Mouse (Mus musculus): ENCODE results near the gene Mfsd4a. TPM values are rescaled to one million over a fixed set of nuclear protein-coding genes. Genes with fewer than 3 reads are reported as not detected.

Gene Mfsd4a
- polyA plus RNA-seq (2014; fragmentation: Illumina TruSeq; extraction: RNeasy Lipid Tissue Mini Kit (QIAGEN cat#74804); ENCODE audit: low read depth, low replicate concordance), result 88.5 TPM

DNA sequence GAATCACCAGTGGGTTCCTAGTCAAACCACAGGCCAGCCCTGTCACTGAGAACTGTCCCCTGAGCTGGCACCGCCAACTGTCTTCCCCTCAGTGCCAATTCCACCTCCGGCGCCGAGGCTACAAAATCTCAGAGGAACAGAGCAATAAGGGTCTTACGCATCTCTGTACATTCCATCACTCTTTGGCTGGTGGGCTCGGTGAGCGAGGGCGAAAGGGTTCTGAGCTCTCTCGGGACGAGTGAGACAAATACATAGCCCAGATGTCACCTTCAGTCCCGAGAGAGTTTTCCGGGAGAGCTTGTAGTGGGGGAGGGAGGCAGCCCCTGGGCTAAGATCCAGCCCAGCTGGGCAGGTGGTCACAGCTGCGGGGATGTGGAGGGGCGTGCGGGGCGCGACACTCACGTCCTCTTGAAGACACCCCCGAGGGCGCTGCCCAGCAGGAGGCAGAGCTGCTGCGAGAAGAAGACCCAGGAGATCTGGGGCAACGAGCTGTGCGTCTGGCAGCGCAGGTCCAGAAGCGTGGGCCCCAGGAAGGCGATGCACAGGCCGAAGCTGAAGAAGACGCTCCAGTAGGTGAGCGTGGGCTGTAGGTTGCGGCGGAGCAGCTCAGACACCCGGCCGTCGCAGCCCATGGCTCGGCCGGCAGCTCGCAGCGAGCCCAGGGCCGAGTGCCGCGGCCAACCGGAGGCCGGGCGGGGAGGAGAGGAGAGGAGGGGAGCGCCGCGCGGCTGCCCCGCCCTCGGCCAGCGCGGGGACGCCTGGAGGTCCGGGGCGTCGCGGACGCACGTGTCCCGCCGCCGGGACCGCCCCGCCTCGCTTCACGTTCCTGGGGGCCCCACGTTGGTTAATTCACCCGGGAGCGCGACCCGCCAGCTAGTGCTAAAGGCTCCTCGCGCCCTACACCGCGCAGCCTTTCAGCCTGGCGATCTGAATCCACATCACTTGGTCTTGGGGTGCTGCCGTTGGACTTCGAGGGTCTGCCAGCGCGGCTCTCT, at the start of gene Mfsd4a:
Gene Mfsd4a, minus strand, starts transcription at position 802 of the 995 bp plus-strand sequence.

DNA sequence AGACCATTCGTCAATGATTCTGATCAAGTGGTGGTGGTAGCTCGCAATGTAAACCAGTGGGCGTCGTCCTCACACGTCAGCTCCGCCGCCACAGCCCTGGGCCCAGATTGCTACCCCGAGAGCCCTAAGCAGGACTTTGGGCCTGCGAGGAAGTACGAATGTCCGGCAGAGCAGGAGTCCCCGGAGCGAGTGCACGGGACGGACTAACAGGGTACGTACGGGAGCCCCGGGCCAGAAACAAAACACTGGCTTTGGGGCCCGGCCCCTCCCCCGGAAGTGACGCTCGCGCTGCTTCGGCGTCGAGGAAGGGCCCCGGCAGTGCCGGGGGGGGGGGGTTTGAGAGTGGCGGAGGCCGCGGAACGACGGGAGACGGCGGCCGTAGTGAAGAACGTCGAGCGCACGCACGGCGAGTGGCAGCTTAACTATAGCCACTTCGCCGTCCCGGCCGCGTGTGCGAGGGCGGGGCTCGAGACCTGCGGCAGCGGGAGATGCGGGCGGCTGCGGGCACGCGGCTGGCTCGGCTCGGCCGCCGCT, 60.5 kb downstream of the Mfsd4a start, which contains the start of gene Elk4:
Gene Elk4, plus strand, starts transcription at position 326 of the 534 bp plus-strand sequence.

Other genes starting within 250 kb of the Mfsd4a start
- gene Slc41a1, start 240.6 kb downstream of the Mfsd4a start, polyA plus RNA-seq (2014; fragmentation: Illumina TruSeq; extraction: RNeasy Lipid Tissue Mini Kit (QIAGEN cat#74804); ENCODE audit: low read depth, low replicate concordance), result 5.9 TPM
- gene Rab29, start 200.8 kb downstream of the Mfsd4a start, polyA plus RNA-seq (2014; fragmentation: Illumina TruSeq; extraction: RNeasy Lipid Tissue Mini Kit (QIAGEN cat#74804); ENCODE audit: low read depth, low replicate concordance), result 7.1 TPM
- gene Nucks1, start 157.5 kb downstream of the Mfsd4a start, polyA plus RNA-seq (2014; fragmentation: Illumina TruSeq; extraction: RNeasy Lipid Tissue Mini Kit (QIAGEN cat#74804); ENCODE audit: low read depth, low replicate concordance), result 89.1 TPM
- 5.8 TPM for gene Slc45a3, start 105.1 kb downstream of the Mfsd4a start, polyA plus RNA-seq (2014; fragmentation: Illumina TruSeq; extraction: RNeasy Lipid Tissue Mini Kit (QIAGEN cat#74804); ENCODE audit: low read depth, low replicate concordance)
- gene Elk4, start 60.5 kb downstream of the Mfsd4a start, polyA plus RNA-seq (2014; fragmentation: Illumina TruSeq; extraction: RNeasy Lipid Tissue Mini Kit (QIAGEN cat#74804); ENCODE audit: low read depth, low replicate concordance), result 26.0 TPM
- 1.9 TPM for gene Cdk18, start 71.6 kb upstream of the Mfsd4a start, polyA plus RNA-seq (2014; fragmentation: Illumina TruSeq; extraction: RNeasy Lipid Tissue Mini Kit (QIAGEN cat#74804); ENCODE audit: low read depth, low replicate concordance)
- not detected for gene Lemd1, start 123.4 kb upstream of the Mfsd4a start, polyA plus RNA-seq (2014; fragmentation: Illumina TruSeq; extraction: RNeasy Lipid Tissue Mini Kit (QIAGEN cat#74804); ENCODE audit: low read depth, low replicate concordance)
- gene AC124108.1, start 123.4 kb upstream of the Mfsd4a start, polyA plus RNA-seq (2014; fragmentation: Illumina TruSeq; extraction: RNeasy Lipid Tissue Mini Kit (QIAGEN cat#74804); ENCODE audit: low read depth, low replicate concordance), result not detected
- gene Gm10188, start 161.7 kb upstream of the Mfsd4a start, polyA plus RNA-seq (2014; fragmentation: Illumina TruSeq; extraction: RNeasy Lipid Tissue Mini Kit (QIAGEN cat#74804); ENCODE audit: low read depth, low replicate concordance), result not detected
- 2.7 TPM for gene Klhdc8a, start 230.6 kb upstream of the Mfsd4a start, polyA plus RNA-seq (2014; fragmentation: Illumina TruSeq; extraction: RNeasy Lipid Tissue Mini Kit (QIAGEN cat#74804); ENCODE audit: low read depth, low replicate concordance)
- 33.4 TPM for gene Nuak2, start 248.1 kb upstream of the Mfsd4a start, polyA plus RNA-seq (2014; fragmentation: Illumina TruSeq; extraction: RNeasy Lipid Tissue Mini Kit (QIAGEN cat#74804); ENCODE audit: low read depth, low replicate concordance)

All from kidney, adult 10 weeks (tissue).